Mouse (Mus musculus) lung, adult 2 months (tissue): ENCODE data around the gene Lbp. TPM values are rescaled to one million over a fixed set of nuclear protein-coding genes. Genes with fewer than 3 reads are reported as not detected.

Experiments used
- DNase-seq: peaks from one replicate; pipeline ENCODE4 v3.0.0; 2022
- H3K4me1 ChIP-seq: fragments of 200-500 bp; 2 replicates; pipeline ENCODE4 v1.6.1; 2011; ENCODE audit warnings: low read length; ENCODE audit not compliant: control insufficient read depth, insufficient read depth
- H3K4me3 ChIP-seq: fragments of 200-500 bp; replicated peaks from 2 replicates; pipeline ENCODE3; 2011; ENCODE audit warnings: low read depth, mild to moderate bottlenecking, control low read depth, low read length; ENCODE audit errors: extremely low read depth
- CTCF ChIP-seq: fragments of 200-500 bp; IDR thresholded peaks from 2 replicates; pipeline ENCODE4 v1.5.1; 2011; ENCODE audit warnings: mild to moderate bottlenecking, low read length, control low read depth; ENCODE audit not compliant: insufficient read depth
- POLR2A ChIP-seq: fragments of 200-500 bp; IDR thresholded peaks from 2 replicates; pipeline ENCODE4 v1.6.1; 2011; ENCODE audit warnings: low read depth, mild to moderate bottlenecking, control low read depth, low read length, borderline replicate concordance; ENCODE audit errors: extremely low read depth
- WGBS: fragments of 180-500 bp; shearing (Covaris S2); methylation state at CpG from one replicate; pipeline ENCODE4 v1.1.7; 2018; 5-methylcytosine and 5-hydroxymethylcytosine counted together
- polyA plus RNA-seq: library from polyadenylated mRNA; depleted of rRNA; stranded (reverse); fragments of >200 nt; gene quantifications from 2 replicates; pipeline ENCODE4 v1.2.3, GENCODE M21; 2012

Gene Lbp
- polyA plus RNA-seq, 1 experiment: 110 TPM

- no peak for DNase-seq
- Histone ChIP-seq H3K4me3 (no peak overlapping the region), H3K4me1 (no peaks in the 10 kb centered on the region)
- 78% methylated on average over 6 of the region's 6 CpGs for WGBS
- TF ChIP-seq CTCF (no peak), POLR2A (no peak)
These were observed 29.8 kb upstream of the Lbp start for GRCm38 (mm10) chr2:158276451-158276850.

DNA sequence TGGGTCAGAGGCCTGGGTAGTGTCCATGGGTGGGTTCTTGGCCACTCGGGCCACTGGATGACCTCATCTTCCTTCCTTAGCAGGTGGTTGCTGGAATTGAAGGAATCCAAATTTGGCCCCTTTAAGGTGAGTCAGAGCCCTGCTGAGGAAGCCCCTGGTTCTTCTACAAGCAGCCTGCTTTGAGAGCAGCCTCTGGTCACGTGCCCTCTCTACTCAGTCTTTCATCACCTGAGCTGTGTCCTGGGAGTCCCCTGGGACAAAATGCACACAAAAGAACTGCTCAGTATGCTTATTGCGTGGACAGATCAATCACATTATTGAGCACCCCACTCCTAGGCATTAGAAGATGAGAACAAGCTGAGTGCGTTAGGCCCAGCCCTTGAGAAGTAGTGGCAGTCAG is 29.4 kb upstream of the Lbp start:
- no peaks in the 10 kb centered on the region for H3K4me1 ChIP-seq
- WGBS: 61% methylated on average over 4 of the region's 4 CpGs
- no peak for DNase-seq
- H3K4me3 ChIP-seq: no peak overlapping the region
- no peak for TF ChIP-seq CTCF
- no peak for TF ChIP-seq POLR2A

- no peak for DNase-seq
- Histone ChIP-seq H3K4me3 (no peak overlapping the region), H3K4me1 (no peaks in the 10 kb centered on the region)
- WGBS: 90% methylated on average over 4 of the region's 4 CpGs
- TF ChIP-seq CTCF (no peak), POLR2A (no peak)
These were observed 26.6 kb upstream of the Lbp start for GRCm38 (mm10) chr2:158279656-158280055.

- Histone ChIP-seq H3K4me3 (no peak overlapping the region), H3K4me1 (no peaks in the 10 kb centered on the region)
- no peak for DNase-seq
- 50% methylated on average over 16 of the region's 16 CpGs for WGBS
- TF ChIP-seq POLR2A (no peak), CTCF (no peak)
These were observed 24.6 kb upstream of the Lbp start for GRCm38 (mm10) chr2:158281497-158282205.

GRCm38 (mm10) chr2:158283136-158283535 is 23.2 kb upstream of the Lbp start:
- no peak overlapping the region for H3K4me3 ChIP-seq
- 72% methylated on average over 7 of the region's 7 CpGs for WGBS
- no peak for DNase-seq
- no peaks in the 10 kb centered on the region for H3K4me1 ChIP-seq
- TF ChIP-seq POLR2A (no peak), CTCF (no peak)

GRCm38 (mm10) chr2:158283771-158284170 is 22.5 kb upstream of the Lbp start:
- 65% methylated on average over 6 of the region's 6 CpGs for WGBS

DNA sequence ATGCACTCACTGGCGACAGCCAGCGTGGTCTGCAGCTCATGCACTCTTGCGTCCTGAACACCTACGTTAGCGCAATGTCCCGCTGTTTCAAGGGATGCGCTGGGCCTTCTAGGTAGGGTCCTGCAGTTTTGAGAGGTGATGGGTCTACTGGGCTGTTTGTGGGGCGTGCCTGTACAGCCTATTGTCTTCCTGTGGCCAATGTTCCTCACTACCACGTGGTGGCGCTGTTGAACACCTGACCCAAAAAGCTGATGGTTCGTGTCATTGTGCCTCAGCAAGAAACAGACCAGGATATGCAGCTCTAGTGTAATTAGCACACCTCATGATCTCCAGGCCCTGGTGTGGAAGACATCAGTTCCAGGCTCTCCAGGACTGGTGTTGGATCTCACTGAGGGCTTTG is 21.7 kb upstream of the Lbp start:
- DNase-seq: peak; percentile 70
- no peaks in the 10 kb centered on the region for H3K4me1 ChIP-seq
- 20% methylated on average over 11 of the region's 11 CpGs for WGBS
- TF ChIP-seq POLR2A (no peak), CTCF (peak; percentile 98)
- no peak overlapping the region for H3K4me3 ChIP-seq

More at GRCm38 (mm10) chr2:158283771-158284170, 22.5 kb upstream of the Lbp start:
- no peak for DNase-seq
- Histone ChIP-seq H3K4me1 (no peaks in the 10 kb centered on the region), H3K4me3 (no peak overlapping the region)
- TF ChIP-seq CTCF (no peak), POLR2A (no peak)

DNA sequence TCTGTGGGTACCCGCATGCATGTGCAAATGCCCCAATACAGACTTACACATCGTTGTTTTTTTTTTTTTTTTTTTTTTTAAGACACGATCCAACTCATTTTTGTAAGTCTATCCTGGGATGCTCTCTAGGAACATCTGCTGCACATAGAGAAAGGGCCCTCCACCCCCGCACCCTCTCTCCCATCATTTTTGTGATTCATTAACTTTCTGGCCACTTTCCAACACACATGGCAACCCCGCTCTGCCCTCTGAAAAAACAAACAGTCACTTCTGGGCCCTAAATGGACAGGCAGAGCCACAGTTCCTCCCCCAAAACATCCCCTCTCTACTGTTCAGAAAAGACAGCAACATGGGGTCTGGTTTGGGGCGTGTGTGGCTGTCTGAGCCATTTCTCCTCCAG is 20.6 kb upstream of the Lbp start:
- WGBS: 59% methylated on average over 6 of the region's 6 CpGs

DNA sequence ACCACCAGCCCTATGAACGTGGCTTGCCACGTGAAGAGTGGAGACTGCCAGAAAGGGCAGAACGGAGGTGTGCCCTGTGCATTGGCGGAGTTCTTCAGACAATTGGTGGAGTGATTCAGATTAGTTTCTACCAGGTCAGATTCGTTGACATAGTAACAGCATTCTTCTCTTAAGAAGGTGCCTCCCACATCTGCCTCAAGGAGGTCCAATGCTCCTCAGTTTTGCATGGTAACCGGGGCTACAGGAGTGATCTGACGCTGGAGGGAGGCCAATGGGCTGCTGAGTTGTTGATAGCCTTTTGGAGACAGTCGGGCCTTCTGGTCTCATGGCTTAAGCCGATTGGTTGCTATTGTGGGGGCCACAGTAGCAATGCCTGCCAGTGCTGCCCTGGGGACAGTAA is 10.6 kb upstream of the Lbp start:
- WGBS: 44% methylated on average over 9 of the region's 9 CpGs
- Histone ChIP-seq H3K4me3 (no peak overlapping the region), H3K4me1 (no peaks in the 10 kb centered on the region)
- TF ChIP-seq CTCF: no peak
- no peak for TF ChIP-seq POLR2A
- DNase-seq: no peak

More for the DNA sequence above, 20.6 kb upstream of the Lbp start:
- TF ChIP-seq POLR2A: no peak
- TF ChIP-seq CTCF: no peak
- DNase-seq: no peak
- Histone ChIP-seq H3K4me1 (no peaks in the 10 kb centered on the region), H3K4me3 (no peak overlapping the region)

- 64% methylated on average over 3 of the region's 3 CpGs for WGBS
- no peak for TF ChIP-seq POLR2A
- H3K4me3 ChIP-seq: no peak overlapping the region
- no peak for DNase-seq
- no peaks in the 10 kb centered on the region for H3K4me1 ChIP-seq
These were observed 7.1 kb upstream of the Lbp start for GRCm38 (mm10) chr2:158299203-158299602.
